Mouse (Mus musculus): ENCODE measurements around the gene Zfp950.
"Not testable (repeated sequence)": the region's sequence is repeated elsewhere in the genome, so short reads cannot be mapped to it uniquely, and the experiment has no call there.

The Zfp950 gene

DNA sequence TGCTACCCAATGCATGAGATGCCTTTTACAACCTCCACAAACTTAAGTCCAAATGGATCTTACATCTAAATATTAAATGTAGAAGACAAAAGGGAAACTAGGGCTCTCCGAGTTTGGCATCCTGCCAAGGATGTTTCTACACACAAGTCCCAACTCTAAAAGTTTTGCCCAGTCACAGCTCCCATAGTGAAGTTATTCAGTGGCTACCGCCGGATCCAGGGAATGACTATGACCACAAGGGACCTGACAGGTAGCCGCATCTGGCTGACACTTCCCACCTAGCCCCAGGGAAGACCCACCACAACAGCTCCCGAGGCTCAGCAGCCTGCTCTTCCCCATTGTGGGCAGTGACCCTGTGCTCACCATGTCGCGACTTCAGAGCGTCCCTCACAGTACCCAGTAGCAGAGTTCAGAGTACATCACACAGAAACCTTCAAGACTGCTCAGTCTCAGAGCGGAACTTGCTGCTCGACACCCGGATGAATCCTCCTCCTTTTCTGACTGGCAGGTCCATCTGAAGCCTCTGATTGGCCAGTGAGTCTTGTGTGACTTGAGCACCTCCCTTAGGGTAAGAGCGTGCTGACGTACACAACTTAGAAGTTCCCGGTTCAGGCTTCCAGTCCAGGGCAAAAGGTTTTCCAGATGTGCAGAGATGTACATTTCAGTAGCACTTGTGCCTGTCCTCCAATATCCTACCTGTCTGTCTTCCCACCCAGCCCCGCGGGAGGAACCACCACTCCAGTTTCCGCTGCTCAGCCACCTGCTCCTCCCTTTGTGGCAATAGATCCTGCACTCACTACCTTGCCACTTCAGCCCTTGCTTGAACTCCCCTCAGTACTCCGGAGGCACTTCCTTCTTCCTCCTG lies at the start of gene Zfp950:
Zfp950 (minus strand) TSS at position 499 of the 865 bp plus-strand sequence.
- DNase-seq (ENCODE audit: low read depth, low spot score) = peak; percentile 81

DNA sequence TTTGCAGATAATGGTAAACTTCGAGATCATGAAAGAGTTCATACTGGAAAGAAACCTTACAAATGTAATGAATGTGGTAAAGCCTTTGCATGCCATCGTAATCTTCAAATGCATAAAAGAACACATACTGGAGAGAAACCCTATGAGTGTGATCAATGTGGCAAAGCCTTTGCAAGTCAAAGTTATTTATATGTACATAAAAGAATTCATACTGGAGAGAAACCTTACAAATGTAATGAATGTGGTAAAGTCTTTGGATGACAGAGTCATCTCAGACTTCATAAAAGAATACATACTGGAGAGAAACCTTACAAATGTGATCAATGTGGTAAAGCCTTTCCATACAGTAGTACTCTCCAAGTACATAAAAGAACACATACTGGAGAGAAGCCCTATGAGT lies 43.0 kb upstream of the Zfp950 start, which contains the start of gene Gm6020:
Gm6020 (plus strand) TSS at position 301 of the 400 bp plus-strand sequence.
- not testable (repeated sequence) for DNase-seq (ENCODE audit: low read depth, low spot score)

DNA sequence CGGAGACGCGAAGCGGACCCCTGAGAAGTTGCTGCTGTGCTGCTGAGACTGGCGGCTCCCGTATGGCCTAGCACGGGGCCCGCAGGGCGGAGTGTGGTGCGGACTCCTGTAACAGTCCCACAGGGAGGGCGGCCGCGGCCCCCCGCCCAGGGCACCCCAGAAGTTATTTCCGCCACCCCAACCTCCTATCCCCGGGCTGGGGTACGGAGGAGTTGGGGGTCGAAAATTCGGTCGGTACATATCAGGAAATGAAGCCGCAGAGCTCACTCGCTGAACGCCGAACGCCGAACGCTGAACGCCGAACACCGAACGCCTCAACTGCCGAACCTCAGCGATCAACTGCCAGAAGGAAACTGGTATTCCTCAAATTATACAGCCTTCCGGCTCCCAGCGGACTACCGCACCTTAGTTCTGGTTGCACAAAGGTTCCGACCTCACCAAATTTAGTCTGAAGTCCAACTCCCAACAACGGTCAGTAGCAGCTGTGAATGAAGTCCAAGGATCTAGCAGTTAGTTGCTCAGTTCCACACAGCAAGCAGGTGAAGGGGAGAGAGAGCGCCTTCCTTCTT lies 35.2 kb upstream of the Zfp950 start, which contains the start of gene Gm7102:
Gm7102 (minus strand) TSS at position 554 of the 569 bp plus-strand sequence.
- no peak for DNase-seq (ENCODE audit: low read depth, low spot score)

DNA sequence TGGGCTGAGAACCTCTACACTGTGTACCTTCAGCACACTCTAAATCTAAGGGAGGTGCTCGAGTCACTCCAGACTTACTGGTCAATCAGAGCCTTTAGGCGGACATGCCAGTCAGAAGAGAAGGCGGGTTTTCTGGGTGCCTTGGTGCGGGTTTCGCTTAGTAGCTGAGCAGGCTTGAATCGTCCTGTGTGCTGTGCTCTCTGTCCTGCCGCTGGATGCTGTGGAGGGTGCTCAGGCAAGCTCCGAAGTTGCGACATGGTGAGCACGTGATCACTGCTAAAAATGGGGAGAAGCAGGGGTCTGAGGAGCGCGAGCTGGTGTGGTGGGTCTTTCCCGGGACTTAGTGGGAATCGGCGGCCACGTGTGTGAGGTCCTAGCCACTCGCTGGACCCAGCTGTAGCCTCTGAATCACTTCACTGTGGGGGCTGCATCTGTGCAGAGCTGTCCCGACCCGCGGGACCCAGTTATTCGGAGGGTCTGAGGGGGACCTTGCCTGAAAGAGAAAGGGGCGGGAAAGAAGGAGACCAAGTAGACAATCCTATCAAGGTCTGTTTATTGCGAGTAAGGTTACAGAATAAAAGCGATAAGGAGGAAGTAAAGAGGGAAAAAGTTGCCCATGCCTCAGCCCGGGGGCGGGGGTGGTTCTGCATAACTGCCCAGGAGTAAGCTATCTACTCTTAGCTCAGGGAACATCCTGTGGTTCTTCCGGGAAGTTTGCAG lies 11.2 kb upstream of the Zfp950 start:
- DNase-seq (ENCODE audit: low read depth, low spot score) = no peak

DNA sequence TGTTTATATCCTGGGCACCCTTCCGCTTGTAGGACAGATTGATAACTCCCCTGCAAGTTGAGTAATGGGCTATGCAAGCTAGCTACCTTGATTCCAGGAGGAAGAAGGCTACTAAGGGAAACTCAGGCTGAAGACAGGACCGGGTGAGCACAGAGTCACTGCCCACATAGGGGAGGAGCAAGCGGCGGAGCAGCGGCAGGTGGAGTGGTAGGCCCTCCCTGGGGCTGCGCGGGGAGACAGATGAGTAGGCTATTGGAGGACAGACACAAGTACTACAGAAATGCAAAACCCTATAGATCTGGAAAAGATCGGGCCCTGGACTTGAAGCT lies 10.7 kb upstream of the Zfp950 start:
- no peak for DNase-seq (ENCODE audit: low read depth, low spot score)

DNA sequence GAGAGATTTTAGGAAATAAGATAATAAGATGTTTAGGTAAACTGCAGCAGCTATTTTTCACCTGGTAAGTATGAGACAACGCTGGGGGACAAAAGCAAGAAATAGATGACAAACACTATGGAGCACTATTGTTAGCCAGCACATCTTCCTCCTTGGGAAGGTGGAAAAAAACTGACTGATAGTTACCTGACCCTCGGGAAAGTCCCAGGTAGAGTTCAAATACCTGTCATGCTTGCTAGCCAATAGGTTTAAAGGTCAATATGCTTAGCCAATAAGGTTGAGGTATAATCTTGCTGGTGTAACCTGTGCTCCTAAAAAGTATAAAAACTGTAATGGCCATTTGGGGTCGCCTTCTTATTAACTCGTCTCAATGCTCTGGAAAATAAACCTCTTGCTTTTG lies 659 bp upstream of the Zfp950 start:
- DNase-seq (ENCODE audit: low read depth, low spot score) = no peak

DNA sequence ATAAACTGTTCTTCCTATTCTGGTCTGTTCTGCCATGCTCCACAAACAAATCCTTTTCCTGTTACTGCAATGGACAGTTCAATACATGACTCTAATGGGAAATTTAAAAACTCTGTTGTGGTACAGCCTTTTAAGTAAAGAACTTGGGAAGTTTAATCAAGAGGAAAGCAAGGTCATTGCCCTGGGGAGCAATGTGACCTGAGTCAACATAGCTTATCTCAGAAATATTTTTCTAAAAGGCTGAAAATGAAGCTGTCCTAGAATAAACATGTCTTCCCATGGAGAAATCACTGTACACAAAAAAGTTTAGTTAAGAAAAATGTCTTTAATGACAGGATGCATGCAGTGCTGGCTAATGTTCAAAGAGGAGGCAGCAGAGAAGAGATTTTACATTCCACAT lies 2.0 kb downstream of the Zfp950 start:
- DNase-seq (ENCODE audit: low read depth, low spot score) = no peak

DNA sequence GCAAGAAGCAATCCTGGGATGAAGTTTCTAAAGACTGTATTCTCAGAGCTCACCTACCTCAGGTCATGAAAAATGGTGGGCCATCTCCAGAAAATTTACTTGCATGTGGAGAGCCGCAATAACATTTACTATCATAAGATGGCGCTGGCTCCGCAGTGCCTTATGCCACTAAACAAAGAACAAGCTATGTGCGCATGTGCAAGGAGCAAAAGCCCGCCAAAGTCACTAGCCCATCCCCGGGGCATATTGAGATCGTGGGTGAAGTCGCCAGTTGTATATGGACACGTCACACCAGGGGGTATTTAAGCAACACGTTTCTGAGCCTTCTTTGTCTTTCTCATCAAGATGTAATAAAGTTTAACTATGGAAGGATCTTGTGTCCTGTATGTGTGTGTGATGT lies 9.5 kb downstream of the Zfp950 start:
- no peak for DNase-seq (ENCODE audit: low read depth, low spot score)

DNA sequence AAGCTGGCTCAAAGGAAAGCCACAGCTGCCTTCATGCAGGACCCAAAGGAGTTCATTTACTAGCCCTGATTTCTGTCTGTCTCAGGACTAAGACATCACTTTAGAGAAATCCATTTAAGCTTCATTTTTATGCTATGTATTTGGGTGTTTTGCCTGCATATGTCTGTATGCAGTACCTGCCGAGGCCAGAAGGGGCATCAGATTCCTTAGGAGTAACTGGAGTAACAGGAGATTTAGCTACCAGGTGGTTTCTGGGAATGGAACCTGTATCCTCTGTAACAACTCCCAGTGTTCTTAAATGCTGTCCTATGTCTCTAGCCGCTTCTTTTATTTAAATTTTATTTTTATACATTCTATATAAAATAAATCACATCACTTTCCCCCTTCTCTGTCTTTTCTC lies 30.5 kb downstream of the Zfp950 start:
- DNase-seq (ENCODE audit: low read depth, low spot score) = no peak

DNA sequence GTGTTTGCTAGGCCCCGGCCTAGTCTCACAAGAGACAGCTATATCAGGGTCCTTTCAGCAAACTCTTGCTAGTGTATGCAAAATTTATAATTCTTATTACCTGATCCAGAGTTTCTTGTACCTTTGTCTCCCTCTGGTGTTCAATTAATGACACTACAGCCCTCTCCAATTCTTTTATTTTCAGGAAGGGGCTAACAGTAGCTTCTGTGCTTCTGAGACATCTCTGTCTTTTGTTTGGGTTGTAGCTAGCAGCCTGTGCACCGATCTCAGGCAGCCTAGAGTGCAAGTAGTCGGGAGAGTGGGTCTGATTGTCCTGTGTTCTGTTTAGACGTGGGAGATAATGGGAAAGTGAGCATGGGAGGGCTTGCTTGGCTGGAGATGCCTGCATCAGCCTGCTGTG lies 42.9 kb downstream of the Zfp950 start:
- DNase-seq (ENCODE audit: low read depth, low spot score) = peak; percentile 12

DNA sequence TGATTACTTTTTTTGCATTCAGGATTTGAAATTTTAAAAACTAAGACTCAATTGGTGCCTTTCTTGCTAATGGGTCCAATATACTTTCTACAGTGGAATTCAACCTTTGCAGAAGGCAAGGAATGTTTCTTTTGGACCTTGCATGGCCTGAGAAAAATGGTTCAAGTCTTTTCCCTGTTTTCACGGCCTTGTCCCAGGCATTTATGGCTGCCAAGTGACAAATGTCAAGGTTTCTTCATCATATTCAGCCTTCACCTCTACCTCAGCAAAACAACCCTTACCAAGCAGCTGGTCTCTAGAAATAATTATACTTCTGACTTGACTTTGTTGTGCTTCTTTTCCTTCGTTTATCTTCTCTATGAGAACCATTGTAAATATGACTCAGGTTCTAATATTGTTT lies 43.9 kb downstream of the Zfp950 start:
- DNase-seq (ENCODE audit: low read depth, low spot score) = no peak

DNA sequence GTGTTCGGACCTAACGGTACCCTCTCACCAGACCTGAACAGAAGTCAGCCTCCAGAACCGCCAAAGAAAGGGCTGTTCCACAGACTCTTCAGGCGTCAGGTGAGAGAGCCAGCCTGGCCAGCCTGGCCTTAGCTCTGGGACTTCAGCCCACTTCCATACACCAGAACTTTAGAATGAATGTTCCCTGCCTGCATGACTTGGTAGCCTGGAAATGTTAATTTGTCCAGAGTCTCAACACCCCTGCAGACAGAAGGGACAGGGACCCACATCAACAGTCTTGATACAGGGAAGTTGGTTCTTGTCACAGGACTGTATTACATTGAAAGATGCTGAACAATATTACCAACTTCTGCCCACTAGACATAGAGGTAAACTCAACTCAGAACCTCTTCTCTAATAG lies 50.1 kb downstream of the Zfp950 start:
- DNase-seq (ENCODE audit: low read depth, low spot score) = no peak

DNA sequence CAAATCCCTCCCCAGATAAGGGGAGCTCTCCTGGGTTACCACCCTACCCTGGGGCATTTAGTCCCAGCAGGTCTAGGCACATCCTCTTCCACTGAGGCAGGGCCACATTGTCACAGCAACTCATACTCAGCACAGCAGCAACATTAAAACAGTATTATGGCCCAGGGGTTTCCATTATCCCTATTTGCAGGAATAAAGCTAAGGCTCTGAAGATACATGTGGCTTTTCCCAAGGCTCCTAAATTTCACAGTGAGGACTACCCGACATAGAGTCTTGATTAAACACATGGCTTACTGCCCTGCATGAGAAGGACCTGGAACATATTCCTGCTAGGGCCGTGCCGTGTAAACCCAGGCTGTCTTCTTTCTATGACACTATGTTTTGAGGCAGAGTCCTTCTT lies 51.6 kb downstream of the Zfp950 start:
- no peak for DNase-seq (ENCODE audit: low read depth, low spot score)

DNA sequence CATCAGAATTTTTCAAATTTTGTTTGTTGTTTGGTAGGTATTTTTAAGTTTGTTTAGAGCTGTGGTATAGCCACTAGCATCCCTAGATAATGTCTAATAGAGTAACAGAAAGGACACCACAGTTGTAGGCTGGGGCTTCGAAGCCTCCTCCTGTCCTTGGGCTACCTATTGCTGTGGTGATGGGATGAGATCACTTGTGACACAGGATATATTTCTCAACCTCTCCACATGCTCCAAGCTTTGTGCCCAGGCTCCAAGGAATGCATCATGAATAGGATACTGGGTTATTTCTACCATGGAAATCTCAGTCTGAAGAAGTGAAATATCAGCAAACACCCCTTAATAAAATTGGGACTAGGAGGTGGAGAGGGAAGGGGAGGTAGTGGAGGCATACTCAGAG lies 52.9 kb downstream of the Zfp950 start:
- DNase-seq (ENCODE audit: low read depth, low spot score) = no peak

DNA sequence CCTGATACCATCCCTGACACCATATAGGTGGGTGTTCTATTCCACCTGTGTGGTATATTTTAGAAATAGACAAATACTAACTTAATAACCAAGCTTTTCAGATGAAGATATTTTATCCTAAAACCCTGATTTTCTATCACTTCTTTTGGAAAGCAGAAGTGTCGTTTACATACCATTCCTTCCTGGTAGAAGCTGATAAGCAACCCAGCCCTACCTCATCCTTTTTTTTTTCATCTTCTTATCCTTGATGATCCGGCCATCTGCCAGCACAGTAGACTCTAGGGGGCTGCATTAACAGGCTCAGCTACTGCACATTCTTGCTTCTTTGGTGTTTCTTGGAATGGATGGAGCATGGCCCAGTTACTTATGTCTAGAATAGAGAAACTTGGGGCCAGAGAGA lies 55.4 kb downstream of the Zfp950 start:
- no peak for DNase-seq (ENCODE audit: low read depth, low spot score)

DNA sequence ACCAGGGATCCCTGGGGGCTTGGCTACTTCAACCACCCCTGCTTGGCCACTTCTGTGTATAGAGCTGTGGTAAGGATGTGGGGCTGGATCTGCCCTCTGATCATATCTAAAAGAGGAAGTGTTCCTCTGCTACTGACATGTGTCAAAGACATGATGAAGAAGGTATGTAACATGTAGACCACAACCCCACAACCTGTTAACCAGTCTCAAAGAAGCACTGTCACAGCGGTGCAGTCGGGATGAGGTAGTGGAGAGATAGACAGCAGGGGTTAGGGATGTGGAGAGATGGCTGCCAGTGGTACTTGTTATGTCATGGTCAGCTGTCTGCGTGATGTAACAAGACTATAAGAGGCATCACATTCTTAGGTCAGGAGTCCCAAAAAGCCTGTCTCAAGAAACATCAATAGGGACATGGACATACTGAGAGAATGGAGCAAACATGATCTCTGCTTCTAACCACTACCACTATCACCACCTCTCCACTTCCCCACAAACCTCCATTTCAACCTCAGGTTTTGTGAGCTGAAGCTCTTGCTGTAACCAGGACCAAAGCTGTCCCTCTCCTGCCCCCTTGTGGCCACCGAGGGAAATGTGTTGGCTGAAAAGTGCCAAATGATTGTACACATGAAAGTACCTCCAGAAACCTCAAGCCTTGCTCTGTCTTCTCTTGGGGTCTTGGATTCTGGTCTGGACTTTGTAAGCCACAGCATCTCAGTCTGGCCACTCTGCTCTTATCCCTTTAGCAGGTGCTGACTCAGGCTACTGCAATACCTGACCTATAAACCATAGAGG lies 56.3 kb downstream of the Zfp950 start:
- peak; percentile 66 for DNase-seq (ENCODE audit: low read depth, low spot score)

DNA sequence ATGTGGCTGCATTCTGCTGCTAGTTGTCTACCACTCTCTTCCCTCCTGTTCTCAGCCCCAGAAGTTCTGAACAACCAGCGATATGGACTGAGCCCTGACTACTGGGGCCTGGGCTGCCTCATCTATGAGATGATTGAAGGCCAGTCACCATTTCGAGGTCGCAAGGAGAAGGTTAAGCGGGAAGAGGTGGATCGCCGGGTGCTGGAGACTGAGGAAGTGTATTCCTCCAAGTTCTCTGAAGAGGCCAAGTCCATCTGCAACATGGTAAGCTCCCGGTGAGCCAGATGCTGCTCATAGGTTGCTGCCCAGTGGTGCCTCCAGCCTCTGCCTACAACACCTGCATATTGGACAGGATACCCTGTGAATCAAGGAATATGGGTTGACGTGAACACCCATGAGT lies 57.6 kb downstream of the Zfp950 start:
- DNase-seq (ENCODE audit: low read depth, low spot score) = no peak

DNA sequence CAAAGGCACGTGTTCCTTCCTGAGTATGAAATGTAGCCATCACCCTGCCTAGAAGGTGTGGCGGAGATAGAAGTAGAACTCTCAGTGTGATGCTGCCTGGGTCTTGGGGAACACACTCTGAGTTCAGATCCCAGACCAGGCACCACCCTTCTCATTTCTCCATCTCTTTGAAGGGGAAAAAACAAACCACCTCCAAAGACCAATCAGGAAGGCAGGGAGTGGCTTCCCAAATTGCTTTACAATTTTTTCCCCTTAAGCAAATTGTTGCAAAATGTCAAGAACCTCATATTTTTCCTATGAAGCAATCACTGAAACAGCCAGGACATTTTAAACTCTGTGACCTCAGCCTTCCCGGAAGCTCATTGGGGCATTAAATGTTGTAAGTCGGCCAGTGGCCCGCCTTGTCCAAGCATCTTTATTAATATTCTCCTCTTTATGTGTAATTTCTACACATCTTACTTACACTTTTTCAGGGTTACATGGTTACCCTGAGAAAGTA lies 60.3 kb downstream of the Zfp950 start:
- DNase-seq (ENCODE audit: low read depth, low spot score) = no peak

DNA sequence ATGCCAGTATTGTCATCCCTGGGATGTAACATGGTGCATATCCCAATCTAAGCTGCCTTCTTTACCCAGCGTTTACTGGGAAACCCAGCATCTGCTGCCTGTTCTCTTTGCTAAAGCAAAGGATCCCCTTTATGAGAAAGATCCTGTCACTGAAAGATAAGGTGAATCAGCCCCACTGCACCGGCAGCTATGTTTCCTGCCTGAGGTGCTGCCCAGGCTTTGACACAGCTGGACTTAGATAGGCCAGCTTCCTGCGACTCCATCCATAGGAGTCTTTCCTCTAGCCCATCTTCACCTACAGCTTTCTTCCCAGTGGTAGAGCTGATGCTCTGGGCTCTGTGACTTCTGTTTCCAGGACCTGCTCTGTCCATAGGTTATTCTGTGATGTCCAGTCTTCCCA lies 62.0 kb downstream of the Zfp950 start:
- no peak for DNase-seq (ENCODE audit: low read depth, low spot score)

DNA sequence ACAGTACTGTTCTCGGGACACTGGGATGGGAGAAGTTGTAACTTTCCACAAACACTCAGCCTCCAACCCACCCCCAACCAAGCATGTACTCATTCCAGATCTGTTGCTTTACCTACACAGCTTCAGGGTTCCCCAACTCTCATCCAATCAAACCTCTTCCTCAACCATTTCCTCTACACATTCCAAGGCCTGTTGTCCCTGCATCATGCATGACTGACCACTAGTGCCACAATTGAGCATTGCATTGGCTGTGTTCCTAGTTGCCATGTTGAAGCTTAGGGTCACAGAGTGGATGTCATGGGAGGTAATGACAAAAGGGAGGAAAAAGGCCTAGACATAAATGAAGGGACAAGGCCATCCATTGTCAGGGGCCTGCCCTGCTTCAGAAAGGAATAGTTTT lies 75.6 kb downstream of the Zfp950 start:
- DNase-seq (ENCODE audit: low read depth, low spot score) = no peak

DNA sequence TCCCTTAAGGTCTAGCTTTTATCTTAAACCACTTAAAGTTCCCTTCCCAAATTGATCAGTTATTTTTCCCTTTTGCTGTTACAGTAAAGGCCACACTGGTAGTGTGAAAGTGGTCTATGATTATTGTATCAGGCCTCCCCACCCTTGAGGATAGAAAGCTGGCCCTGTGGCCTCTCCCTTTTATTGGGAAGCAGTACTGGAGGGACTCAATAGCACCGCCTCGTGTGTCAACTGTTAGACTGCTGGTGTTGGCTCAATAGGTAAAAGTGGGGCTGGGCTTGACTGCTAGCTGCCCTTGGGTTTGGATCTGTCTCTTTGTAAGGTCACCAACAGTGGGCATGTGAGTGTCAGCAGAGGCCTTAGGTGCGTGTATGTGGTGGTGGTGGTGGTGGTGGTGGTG lies 76.3 kb downstream of the Zfp950 start:
- no peak for DNase-seq (ENCODE audit: low read depth, low spot score)

DNA sequence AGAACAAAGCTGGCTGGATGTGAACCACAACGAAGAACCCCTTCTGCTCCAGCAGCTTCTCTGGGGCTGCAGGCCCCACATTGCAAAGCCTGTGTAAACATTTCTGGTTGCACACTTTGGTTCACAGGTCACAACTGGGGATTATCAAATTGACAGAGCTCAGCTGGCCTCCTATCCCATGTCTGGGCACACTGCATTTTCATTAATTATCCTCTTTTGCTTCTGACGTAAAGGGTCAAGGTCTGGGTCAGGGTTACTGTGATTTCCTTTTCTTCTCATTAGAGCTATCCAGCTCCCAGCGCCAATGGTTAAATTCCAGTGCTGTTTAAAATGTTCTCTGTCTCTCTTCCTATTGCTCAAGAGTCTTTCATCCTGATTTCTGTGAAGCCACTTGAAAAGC lies 83.1 kb downstream of the Zfp950 start:
- DNase-seq (ENCODE audit: low read depth, low spot score) = no peak
